In genomic region chr16:13902888-13903483, GRCm38 (mm10) we compare ENCODE assay signal across 8 mouse cellular contexts. TPM values are rescaled to one million over a fixed set of nuclear protein-coding genes. Genes with fewer than 3 reads are reported as not detected.
DNase-seq lines count a peak whose midpoint lies in the region; ATAC-seq lines count a peak whose summit lies in the region.

Gene Pdxdc1 (minus strand): TSS chr16:13903131.
Gene Mpv17l (plus strand): TSS chr16:13903161.

- peak; percentile 97 for DNase-seq in R1 (ENCODE audit: low read depth, low spot score)
- peak; percentile 99 to 100 for DNase-seq in cerebellum, postnatal 25 days
- DNase-seq in frontal cortex, postnatal 25 days (ENCODE audit: low spot score in 2 of 2) = peak; percentile 97 to 98
- DNase-seq in hindbrain, embryonic 14.5 days (ENCODE audit: low spot score) = peak; percentile 94
- DNase-seq in layer of hippocampus, postnatal 36 days = peak; percentile 98 to 99
- peak; percentile 97 for DNase-seq in lung, postnatal 36 days
- peak; percentile 97 for DNase-seq in retina, postnatal 1 day
- DNase-seq in urinary bladder, adult 18-20 months (ENCODE audit: low spot score in 2 of 2) = peak; percentile 96 to 98

- WGBS in hindbrain, embryonic 14.5 days = under 1% methylated on average over 52 of the region's 57 CpGs

- peak within 1 kb of the TSS; percentile 93 for H3K9ac ChIP-seq in hindbrain, embryonic 14.5 days

- no peaks in the 10 kb centered on the region for H3K9me3 ChIP-seq in hindbrain, embryonic 14.5 days (ENCODE audit: control insufficient read depth, low read length)

- peak; percentile 97 for ATAC-seq in hindbrain, embryonic 14.5 days (ENCODE audit: low FRiP score)

- peak within 1 kb of the TSS; percentile 84 for H3K4me3 ChIP-seq in hindbrain, embryonic 14.5 days (replicated peaks; ENCODE audit: low read length)

- H3K27me3 ChIP-seq in hindbrain, embryonic 14.5 days (ENCODE audit: control insufficient read depth, insufficient read depth, low read length) = no peaks in the 10 kb centered on the region

- peak within 1 kb of the TSS; percentile 81 for H3K4me2 ChIP-seq in hindbrain, embryonic 14.5 days (replicated peaks)

- H3K4me1 ChIP-seq in hindbrain, embryonic 14.5 days (replicated peaks; ENCODE audit: control insufficient read depth, insufficient read depth, low read length) = peaks cover 8% of the 10 kb centered on the region; the same call in 1 of the 2 replicates

- H3K36me3 ChIP-seq in hindbrain, embryonic 14.5 days (replicated peaks; ENCODE audit: control insufficient read depth, insufficient read depth) = no peaks in the 10 kb centered on the region

- peak within 1 kb of the TSS; percentile 85 for H3K27ac ChIP-seq in hindbrain, embryonic 14.5 days

RNA-seq across cellular contexts. Expression of gene Pdxdc1, which starts in this region (rescaled TPM):
- polyA plus RNA-seq in hindbrain, embryonic 14.5 days (2014; fragmentation: Nextera tagmentation; extraction: Ambion mirVana) = 74.3 and 79.0 TPM in 2 replicates
- 10 to 100 TPM; 69.6 to 79.3 TPM for total RNA-seq in layer of hippocampus, postnatal 36 days (2021)

RNA-seq across cellular contexts. Expression of gene Mpv17l, which starts in this region (rescaled TPM):
- polyA plus RNA-seq in hindbrain, embryonic 14.5 days (2014; fragmentation: Nextera tagmentation; extraction: Ambion mirVana) = 34.9 and 43.0 TPM in 2 replicates
- total RNA-seq in layer of hippocampus, postnatal 36 days (2021) = 10 to 100 TPM; 74.0 to 82.2 TPM

Comparison
In these comparisons a context has a peak if more than half of its experiments do, and no peak if none do; other contexts are left out.
1. Peak in every context shown above with its lines: DNase-seq, ATAC-seq, H3K4me3 ChIP-seq and H3K27ac ChIP-seq.